Mouse (Mus musculus) B cell, adult 2 months (primary cell): Measurements from ENCODE around the gene Pknox1.
"Not testable (repeated sequence)": the region's sequence is repeated elsewhere in the genome, so short reads cannot be mapped to it uniquely, and the experiment has no call there.

Source experiments
- DNase-seq, 2 experiments: peaks; one replicate each; pipeline ENCODE4 v3.0.0; 2022

The Pknox1 gene

DNA sequence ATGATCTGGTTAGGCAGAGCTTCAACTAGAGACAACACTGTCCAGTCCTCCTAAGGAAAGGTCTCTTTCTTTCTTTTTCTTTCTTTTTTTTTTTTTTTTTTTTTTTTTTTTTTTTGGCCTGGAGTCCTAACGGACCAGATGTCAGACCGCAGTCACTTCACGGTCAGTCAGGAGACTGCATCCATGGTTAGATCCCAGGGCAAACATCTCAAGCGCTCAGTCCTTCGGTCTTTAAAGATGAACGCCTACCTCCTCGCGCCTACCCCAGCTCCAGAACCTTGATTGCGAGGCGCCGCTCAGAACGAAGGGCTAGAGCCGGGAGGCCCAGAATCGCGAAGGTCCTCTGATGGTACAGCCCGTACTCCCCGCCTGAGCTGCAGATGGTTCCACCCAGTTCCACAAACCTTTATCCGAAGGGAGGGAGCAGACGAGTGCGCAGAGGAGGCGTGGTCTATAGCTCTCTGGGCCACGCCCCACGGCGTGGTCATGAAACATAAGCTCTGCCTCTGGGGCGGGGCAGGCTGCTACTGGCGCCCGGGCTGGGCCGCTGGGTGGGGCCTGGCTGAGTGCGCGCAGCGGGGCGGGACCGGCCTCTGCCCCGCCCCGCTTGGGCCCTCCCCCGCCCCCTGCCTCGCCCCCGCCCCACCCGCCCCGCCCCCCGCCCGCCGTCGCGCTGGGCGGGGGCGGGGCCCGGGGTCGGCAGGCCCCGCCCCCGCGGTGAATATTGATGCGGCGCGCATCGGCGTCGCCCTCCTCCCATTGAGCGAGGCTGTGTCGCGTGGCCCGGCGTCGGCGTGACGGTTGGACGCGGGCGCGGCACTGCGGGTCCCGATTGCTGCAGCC is at the start of gene Pknox1:
TSS of gene Pknox1 (plus strand) at position 720 of the 843 bp plus-strand sequence.
- DNase-seq: peak; percentile 98 to 99

DNA sequence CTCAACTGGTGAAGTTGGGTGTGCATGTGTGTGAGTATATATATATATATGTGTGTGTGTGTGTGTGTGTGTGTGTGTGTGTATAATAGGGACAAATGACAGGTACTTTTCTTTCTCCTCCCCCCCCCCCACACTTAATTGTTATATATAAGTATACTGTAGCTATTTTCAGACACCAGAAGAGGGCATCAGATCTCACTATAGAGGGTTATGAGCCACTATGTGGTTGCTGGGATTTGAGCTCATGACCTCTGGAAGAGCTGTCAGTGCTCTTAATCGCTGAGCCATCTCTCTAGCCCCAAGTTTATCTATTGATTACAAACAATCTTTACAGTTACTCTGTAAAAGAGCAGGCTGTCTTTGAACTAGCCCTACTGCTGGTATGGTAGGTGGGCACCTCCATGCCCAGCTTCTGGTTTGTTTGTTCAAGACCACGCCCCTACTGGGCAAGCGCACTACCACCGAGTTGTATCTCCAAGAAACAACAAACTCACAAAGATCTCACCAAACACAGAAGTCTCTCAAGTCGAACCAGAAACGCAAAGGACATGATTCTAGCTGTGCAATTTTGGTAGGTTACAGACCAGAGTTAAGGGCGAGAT is 45.1 kb upstream of the Pknox1 start:
- DNase-seq: no peak

GRCm38 (mm10) chr17:31519946-31520838 is 44.3 kb upstream of the Pknox1 start, which contains the start of the genes Wdr4 and Ndufv3:
TSS of gene Wdr4 (minus strand) at chr17:31519980.
TSS of gene Ndufv3 (plus strand) at chr17:31520115.
- DNase-seq: peak; percentile 99

DNA sequence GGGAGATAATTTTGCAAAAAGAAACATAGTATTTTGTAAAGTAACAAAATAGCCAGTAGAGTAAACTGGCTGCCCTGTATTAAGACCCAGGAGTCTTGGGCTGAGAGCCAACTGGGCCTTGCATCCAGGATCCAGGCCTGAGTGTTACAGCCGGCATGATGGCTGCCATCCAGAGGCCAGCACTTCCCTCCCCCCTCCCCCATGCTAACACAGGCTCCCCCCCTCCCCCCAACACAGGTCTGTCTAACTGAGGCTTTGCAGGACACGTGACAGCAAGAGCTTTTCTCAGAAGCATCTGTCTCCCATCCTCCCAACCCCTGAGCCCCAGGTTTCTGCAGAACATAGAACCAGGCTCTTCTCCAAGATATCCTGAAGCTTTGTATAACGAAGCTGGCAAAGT is 43.6 kb upstream of the Pknox1 start:
- no peak for DNase-seq

GRCm38 (mm10) chr17:31521948-31522347 is 42.6 kb upstream of the Pknox1 start:
- no peak for DNase-seq

DNA sequence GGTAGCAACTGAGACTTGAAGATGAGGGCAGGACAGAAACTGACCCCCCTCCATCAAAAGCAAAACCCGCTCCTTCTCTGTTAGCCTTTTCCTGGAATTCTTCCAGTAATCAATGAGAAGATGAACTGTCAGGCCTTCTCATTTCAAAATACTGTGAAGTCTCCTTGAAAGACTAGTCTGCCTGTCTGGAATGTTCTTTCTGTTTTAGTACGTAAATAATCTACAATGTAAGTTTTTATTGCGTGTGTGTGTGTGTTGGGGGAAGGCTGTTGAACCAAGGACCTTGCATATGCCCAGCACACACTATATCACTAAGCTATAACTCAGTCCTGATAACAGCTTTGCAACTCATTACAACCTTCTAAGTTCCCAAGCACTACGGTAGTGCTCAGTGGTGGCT is 39.4 kb upstream of the Pknox1 start:
- no peak for DNase-seq

- no peak for DNase-seq
Measured at GRCm38 (mm10) chr17:31525816-31526215, 38.7 kb upstream of the Pknox1 start.

- peak; percentile 27 to 47 for DNase-seq
Measured at GRCm38 (mm10) chr17:31529314-31529713, 35.2 kb upstream of the Pknox1 start.

DNA sequence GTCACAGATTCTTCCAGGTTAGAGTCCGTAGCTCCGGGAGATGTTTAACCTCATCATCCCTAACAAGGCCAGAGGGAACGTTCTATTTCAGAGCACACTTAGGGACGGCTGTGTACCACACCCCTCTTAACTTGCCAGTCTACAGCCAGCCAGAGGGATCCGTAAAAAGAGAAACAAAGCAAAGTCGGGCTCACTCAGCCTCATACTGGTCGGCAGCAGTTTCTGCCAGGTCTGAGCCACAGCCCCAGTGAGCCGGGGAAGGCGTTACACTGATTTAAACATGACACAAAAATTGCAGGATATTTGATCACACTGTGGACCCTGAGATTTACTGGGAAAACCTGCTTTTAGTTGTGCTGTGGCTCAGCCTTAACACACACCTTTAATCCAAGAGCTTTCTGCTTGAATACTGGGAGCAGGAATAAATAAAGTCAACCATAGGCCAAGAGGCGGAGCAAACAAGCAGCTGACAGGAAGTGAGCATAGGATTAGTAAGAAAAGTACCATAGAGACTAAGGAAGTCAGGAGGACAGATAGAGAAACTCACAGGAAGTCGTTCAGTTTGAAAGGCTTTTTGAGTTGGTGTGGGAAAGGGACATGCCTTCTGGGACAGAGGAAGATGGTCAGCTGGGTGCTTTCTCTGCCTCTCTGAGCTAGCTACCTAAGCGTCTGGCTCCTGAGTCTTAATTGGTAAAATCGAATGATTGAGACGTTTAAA is 32.9 kb upstream of the Pknox1 start:
- no peak for DNase-seq

DNA sequence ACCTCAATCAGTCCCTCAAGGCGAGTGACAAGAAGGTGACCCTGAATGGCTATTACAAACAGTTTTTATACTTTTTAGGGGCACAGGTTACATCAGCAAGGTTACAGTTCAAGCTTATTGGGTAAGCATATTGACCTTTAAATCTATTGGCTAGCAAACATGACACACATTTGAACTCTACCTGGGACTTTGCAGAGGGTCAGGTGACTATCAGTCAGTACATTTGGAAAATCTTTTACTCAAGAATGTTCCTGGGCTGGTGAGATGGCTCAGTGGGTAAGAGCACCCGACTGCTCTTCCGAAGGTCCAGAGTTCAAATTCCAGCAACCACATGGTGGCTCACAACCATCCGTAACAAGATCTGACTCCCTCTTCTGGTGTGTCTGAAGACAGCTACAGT is 32.2 kb upstream of the Pknox1 start:
- DNase-seq: not testable (repeated sequence)

- DNase-seq: no peak
Measured at GRCm38 (mm10) chr17:31535358-31535757, 29.2 kb upstream of the Pknox1 start.

DNA sequence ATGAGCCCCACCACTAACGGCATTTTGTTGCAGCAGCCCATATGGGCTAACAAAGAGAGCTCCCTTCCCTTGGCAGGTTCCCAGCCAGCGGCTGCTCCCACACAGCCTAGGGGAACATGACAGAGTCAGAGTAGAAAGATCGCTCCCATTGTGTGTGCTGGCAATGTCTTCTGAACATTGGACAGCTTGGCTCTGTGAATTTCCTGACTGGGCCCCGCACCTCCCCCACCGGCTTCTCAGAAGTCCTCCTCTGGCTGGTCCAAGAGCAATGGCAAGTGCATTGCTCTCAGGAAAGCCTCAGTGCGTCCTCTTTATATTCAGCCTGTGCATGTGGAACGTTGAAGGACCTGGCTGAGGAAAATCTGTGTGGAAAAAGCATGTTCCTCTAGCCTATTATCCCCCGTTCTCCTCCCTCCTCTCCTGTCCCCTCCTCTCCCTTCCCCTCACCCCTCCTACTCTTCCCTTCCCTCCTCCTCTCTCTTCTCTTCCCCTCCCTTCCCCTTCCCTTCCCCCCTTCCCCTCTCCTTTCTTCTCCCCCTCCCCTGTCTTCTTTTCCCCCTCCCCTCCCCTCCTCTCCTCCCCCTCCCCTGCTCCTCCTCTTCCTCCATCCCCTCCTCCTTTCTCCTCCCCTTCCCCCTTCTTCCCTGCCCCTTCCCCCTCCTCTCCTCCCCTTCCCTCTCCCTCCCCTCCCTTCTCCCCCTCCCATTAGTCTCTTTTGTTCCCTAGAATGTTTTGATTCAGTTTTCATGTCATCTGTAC is 28.5 kb upstream of the Pknox1 start:
- no peak for DNase-seq

GRCm38 (mm10) chr17:31540101-31540500 is 24.4 kb upstream of the Pknox1 start:
- no peak for DNase-seq

GRCm38 (mm10) chr17:31540809-31541459 is 23.6 kb upstream of the Pknox1 start:
- DNase-seq: no peak

DNA sequence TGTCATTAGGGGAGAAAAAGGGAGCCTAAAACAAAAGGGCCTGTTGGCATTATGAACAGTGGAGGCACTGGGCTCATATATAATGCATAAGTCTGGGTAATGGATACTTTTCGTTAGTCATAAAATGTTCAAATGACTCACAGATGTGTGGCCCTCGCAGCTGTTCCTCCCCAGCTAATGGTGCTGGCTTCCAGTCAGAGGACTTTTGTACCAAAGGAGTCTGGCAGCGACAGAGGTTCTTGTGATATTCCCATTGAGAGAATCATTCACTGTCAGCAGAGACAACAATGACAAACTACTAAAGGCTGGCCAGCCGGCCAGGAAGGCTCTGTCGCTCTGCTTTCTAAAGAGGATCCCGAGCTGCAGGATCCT is 23.1 kb upstream of the Pknox1 start:
- DNase-seq: no peak

DNA sequence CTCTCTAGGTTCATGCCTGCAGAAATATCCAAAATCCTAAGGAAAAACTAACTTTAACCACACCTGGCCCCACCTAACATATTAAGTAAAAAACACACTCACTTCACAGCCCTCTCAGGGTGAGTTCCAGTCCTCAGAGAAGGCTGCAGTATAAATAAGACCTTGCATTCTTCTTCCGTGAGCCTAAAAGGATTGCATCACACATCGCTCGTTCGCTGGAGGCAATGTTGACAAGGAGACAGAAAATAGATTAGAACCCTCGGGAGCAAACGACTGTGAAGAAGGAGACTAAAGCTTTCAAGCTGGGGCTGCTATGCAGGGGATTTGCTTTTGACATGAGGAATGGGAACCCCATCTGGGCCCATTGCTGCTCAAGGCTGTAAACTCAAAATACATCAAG is 21.0 kb upstream of the Pknox1 start:
- no peak for DNase-seq

DNA sequence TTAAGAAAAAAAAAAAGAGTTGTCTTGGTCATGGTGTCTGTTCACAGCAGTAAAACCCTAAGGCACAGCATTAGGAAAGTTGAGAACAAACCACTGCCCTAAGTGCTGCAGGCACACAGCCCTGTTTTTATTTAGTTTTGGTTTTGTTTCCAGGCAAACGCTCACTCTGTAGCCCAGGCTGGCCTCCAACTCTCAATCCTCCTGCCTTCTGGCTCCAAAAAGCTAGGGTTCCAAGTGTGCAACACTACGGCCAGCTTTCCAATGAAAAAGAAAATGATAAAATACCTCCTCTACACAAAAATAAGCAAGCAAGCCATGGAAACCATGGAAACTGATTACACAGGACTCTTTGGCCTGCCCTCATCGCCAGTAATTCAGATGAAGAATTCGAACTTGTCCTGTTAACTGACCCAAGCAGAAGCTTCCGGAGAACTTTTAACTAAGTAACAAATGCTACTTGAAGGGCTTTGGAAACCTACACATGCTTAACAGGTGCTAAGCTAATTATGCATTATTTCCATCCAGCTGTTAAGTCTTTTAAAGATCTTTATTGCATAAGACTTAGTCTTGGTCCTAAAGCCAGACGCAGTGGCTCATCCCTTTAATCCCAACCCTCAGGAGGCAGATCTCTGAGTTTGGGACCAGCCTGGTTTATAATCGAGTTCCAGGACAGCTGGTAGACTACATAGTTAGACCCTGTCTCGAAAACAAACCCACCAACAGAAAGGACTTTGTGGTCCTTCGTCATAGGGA is 17.9 kb upstream of the Pknox1 start:
- no peak for DNase-seq

DNA sequence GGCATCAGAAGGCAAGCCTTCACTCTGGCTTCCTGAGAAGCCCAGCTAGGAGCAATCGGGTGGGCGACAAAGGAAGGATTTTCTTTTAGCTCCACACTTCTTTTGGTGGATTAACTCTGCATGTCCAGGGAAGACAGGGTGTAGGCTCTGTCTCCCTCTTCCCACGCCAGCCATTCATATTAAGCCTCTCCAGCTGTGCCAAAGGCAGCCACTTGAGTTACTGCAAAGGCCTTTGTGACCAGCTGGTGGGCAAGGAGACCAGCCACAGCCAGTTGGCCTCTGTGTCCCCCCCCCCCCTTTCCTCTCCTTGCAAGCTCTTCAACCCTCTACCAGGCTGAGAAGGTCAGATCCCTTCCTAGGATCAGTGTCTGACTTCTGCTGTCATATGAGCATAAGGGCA is 16.6 kb upstream of the Pknox1 start:
- no peak for DNase-seq

DNA sequence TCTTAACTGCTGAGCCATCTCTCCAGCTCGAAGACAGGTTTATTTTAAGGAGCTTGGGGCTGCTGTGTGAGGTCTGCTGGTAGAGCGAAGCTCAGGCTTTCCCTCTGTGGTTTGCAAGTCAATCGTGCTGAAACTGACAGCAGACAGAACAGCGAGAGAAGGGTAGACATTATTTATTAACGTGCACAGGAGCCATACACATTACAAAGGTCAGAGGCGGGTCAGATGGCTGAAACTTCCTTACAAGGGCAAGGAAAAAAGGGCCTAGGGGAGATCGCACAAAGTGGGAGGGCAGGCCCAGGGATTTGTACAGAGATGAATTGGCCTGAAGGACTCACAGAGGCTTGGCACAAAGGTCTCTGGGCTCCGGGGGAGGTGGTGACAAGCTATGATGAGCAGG is 15.1 kb upstream of the Pknox1 start:
- DNase-seq: no peak

DNA sequence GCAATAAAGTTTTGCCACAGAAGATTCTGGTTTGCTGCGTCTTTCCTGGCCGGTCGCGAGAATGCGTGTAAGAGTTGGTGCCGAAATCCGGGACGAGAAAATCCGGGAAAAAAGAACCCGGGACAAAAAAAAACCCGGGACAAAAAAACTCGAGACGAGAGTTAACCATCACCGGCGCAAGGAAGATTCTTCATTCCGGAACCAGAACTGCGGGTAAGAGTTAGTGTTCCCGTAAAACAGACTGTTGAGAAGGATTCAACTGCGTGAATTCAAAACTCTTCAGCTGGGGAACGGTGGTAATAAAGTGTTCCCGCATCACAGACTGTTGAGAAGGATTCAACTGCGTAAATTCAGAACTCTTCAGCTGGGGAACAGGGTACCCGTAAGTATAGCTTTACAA is 11.9 kb upstream of the Pknox1 start:
- not testable (repeated sequence) for DNase-seq

DNA sequence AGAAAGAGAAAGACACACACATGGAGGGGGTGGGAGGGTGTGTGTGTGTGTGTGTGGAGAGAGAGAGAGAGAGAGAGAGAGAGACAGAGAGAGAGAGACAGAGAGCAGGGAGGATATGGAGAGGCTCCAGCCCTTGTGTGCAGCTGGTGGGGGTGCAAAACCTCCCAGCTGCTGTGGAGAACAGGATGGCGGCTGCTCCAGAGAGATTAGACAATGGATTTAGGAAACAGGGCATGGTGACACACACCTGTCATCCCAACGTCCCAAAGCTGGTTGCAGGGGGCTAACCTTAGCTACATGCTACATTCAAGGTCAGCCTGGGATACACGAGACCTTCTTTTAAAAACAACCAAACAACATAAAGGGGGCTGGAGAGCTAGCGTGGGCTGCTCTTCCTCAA is 8.3 kb upstream of the Pknox1 start:
- no peak for DNase-seq
